Mouse (Mus musculus): ENCODE results near the gene Tas2r126. TPM values are rescaled to one million over a fixed set of nuclear protein-coding genes. Genes with fewer than 3 reads are reported as not detected.

The Tas2r126 gene
- polyA plus RNA-seq (2015; fragmentation: Nextera tagmentation; extraction: Ambion mirVana), result not detected in 2 replicates

- no peak within 1 kb of the TSS for H3K4me3 ChIP-seq (replicated peaks)
- no peaks in the 10 kb centered on the region for H3K4me1 ChIP-seq (replicated peaks)
- no peak within 1 kb of the TSS for H3K9ac ChIP-seq
- no peak for ATAC-seq (ENCODE audit: insufficient read depth)
- H3K27me3 ChIP-seq, result no peaks in the 10 kb centered on the region
- no peak within 1 kb of the TSS for H3K4me2 ChIP-seq
- no peak within 1 kb of the TSS for H3K27ac ChIP-seq (replicated peaks)
- 48% methylated on average over 6 of the region's 6 CpGs for WGBS (ENCODE audit: insufficient replicate concordance)
- H3K36me3 ChIP-seq (replicated peaks), result no peaks in the 10 kb centered on the region
- H3K9me3 ChIP-seq (replicated peaks), result no peaks in the 10 kb centered on the region
Measured at GRCm38 (mm10) chr6:42434446-42434845, at the start of gene Tas2r126. Gene Tas2r126, plus strand, starts transcription at chr6:42434535.

- Histone ChIP-seq H3K4me1 (replicated peaks) (no peaks in the 10 kb centered on the region), H3K4me3 (replicated peaks) (no peak overlapping the region), H3K4me2 (no peak overlapping the region), H3K27ac (replicated peaks) (no peak overlapping the region), H3K9me3 (replicated peaks) (no peaks in the 10 kb centered on the region), H3K36me3 (replicated peaks) (no peaks in the 10 kb centered on the region), H3K27me3 (no peaks in the 10 kb centered on the region), H3K9ac (no peak overlapping the region)
- ATAC-seq (ENCODE audit: insufficient read depth), result no peak
- 42% methylated on average over 4 of the region's 4 CpGs for WGBS (ENCODE audit: insufficient replicate concordance)
Measured at GRCm38 (mm10) chr6:42385635-42386034, 48.7 kb upstream of the Tas2r126 start.

DNA sequence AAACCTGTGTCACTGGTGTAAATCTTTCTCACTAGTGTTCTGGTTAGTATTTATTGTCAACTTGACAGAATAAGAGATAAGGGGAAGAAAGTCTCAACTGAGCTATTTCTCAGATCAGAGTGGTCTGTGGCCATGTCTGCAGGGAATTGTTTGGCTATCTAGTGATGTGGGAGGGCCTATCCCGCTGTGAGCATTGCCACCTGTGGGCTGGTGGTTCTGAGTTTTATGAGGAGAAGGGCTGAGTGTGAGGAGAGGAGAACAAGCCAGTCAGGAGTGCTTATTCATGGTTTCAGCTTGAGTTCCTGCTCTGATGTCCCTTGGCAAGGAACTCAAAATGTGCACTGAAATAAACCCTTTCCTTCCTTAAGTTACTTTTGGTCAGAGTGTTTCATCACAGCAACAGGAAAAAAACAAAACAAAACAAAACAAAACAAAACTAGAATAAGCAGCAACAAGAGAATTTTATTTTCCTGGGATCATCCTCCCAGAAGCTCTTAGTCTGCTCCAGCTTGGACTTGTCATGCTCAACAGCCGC lies 42.5 kb upstream of the Tas2r126 start:
- H3K36me3 ChIP-seq (replicated peaks), result no peaks in the 10 kb centered on the region
- no peak overlapping the region for H3K27ac ChIP-seq (replicated peaks)
- H3K4me2 ChIP-seq, result no peak overlapping the region
- H3K9ac ChIP-seq, result no peak overlapping the region
- no peaks in the 10 kb centered on the region for H3K4me1 ChIP-seq (replicated peaks)
- H3K9me3 ChIP-seq (replicated peaks), result no peaks in the 10 kb centered on the region
- H3K27me3 ChIP-seq, result no peaks in the 10 kb centered on the region
- H3K4me3 ChIP-seq (replicated peaks), result no peak overlapping the region
- WGBS (ENCODE audit: insufficient replicate concordance), result 42% methylated on average over 2 of the region's 2 CpGs
- ATAC-seq (ENCODE audit: insufficient read depth), result no peak

- Histone ChIP-seq H3K27me3 (no peaks in the 10 kb centered on the region), H3K9me3 (replicated peaks) (no peaks in the 10 kb centered on the region), H3K36me3 (replicated peaks) (no peaks in the 10 kb centered on the region), H3K27ac (replicated peaks) (no peak overlapping the region; the same call in 1 of the 2 replicates), H3K4me2 (no peak overlapping the region), H3K9ac (no peak overlapping the region), H3K4me1 (replicated peaks) (no peaks in the 10 kb centered on the region), H3K4me3 (replicated peaks) (no peak overlapping the region)
- WGBS (ENCODE audit: insufficient replicate concordance), result 45% methylated on average over 9 of the region's 9 CpGs
- ATAC-seq (ENCODE audit: insufficient read depth), result peak; percentile 62
Measured at GRCm38 (mm10) chr6:42395960-42396809, 38.1 kb upstream of the Tas2r126 start.

DNA sequence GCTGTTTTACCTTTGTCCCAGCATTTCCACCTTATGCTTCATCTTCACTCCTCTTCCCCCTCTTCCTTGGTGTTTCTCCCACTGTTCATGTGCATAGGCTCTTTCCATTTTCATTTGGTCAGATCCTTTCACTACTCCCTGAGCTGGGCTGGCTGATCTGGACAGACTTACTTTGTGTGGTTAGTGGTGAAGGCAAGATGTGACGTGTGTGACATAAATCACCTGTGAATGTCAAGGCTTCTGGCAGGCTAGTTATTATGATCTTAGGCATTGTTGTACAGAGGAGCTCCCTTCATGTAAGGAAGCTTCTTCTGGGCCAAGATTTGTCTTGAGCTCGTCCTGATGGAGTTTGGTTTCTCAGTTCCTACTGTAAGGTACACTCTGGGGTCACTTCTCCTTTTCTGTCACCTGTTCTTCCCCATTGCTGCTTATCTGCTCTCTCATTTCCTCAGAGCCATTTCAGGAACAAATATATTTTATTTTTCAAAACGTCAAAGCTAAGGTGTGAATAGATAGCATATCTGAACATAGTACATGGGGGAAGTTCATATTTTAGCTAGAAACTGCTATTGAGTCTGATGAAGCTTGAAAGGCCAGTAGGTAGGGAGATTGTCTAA lies 37.2 kb upstream of the Tas2r126 start:
- Histone ChIP-seq H3K4me2 (no peak overlapping the region), H3K4me1 (replicated peaks) (no peaks in the 10 kb centered on the region), H3K9ac (no peak overlapping the region), H3K27me3 (no peaks in the 10 kb centered on the region), H3K4me3 (replicated peaks) (no peak overlapping the region), H3K9me3 (replicated peaks) (no peaks in the 10 kb centered on the region), H3K27ac (replicated peaks) (no peak overlapping the region), H3K36me3 (replicated peaks) (no peaks in the 10 kb centered on the region)
- ATAC-seq (ENCODE audit: insufficient read depth), result no peak
- WGBS (ENCODE audit: insufficient replicate concordance), result 17% methylated on average over 3 of the region's 3 CpGs

DNA sequence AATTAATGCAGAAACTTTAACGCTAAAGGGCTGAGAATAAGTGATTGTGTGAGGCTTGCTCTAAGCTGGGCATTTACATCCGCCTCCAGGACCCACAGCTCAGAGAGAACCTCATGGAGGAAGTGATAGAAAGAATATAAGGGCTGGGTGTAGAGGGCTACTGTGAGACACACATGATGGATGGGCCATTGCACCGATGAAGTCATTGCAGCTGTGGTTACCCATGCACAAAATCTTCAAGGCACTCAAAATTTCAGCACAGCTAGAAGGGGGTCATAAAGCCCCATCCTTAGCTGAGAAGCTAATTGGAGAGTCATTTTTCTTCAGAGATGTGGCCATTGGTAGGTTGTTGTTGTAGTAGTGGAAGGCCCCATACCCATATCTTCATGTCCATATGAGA lies 36.0 kb upstream of the Tas2r126 start:
- 41% methylated on average over 3 of the region's 3 CpGs for WGBS (ENCODE audit: insufficient replicate concordance)
- no peaks in the 10 kb centered on the region for H3K27me3 ChIP-seq
- H3K4me1 ChIP-seq (replicated peaks), result no peaks in the 10 kb centered on the region
- no peak overlapping the region for H3K4me3 ChIP-seq (replicated peaks)
- no peak overlapping the region for H3K4me2 ChIP-seq
- no peak for ATAC-seq (ENCODE audit: insufficient read depth)
- H3K9me3 ChIP-seq (replicated peaks), result no peaks in the 10 kb centered on the region
- no peak overlapping the region for H3K27ac ChIP-seq (replicated peaks)
- H3K9ac ChIP-seq, result no peak overlapping the region
- H3K36me3 ChIP-seq (replicated peaks), result no peaks in the 10 kb centered on the region

- ATAC-seq (ENCODE audit: insufficient read depth), result no peak
- H3K27me3 ChIP-seq, result no peaks in the 10 kb centered on the region
- no peak overlapping the region for H3K9ac ChIP-seq
- H3K4me3 ChIP-seq (replicated peaks), result no peak overlapping the region
- H3K4me1 ChIP-seq (replicated peaks), result no peaks in the 10 kb centered on the region
- H3K9me3 ChIP-seq (replicated peaks), result no peaks in the 10 kb centered on the region
- H3K27ac ChIP-seq (replicated peaks), result no peak overlapping the region
- H3K36me3 ChIP-seq (replicated peaks), result no peaks in the 10 kb centered on the region
- 65% methylated on average over 1 of the region's 1 CpGs for WGBS (ENCODE audit: insufficient replicate concordance)
- H3K4me2 ChIP-seq, result no peak overlapping the region
Measured at GRCm38 (mm10) chr6:42398998-42399397, 35.3 kb upstream of the Tas2r126 start.

GRCm38 (mm10) chr6:42399938-42400337 lies 34.4 kb upstream of the Tas2r126 start, which contains the start of gene Tas2r143:
Gene Tas2r143, plus strand, starts transcription at chr6:42400238.
- Histone ChIP-seq H3K36me3 (replicated peaks) (no peaks in the 10 kb centered on the region), H3K4me1 (replicated peaks) (no peaks in the 10 kb centered on the region), H3K27me3 (no peaks in the 10 kb centered on the region), H3K9ac (no peak within 1 kb of the TSS), H3K27ac (replicated peaks) (no peak within 1 kb of the TSS), H3K4me3 (replicated peaks) (no peak within 1 kb of the TSS), H3K4me2 (no peak within 1 kb of the TSS), H3K9me3 (replicated peaks) (no peaks in the 10 kb centered on the region)
- 68% methylated on average over 1 of the region's 1 CpGs for WGBS (ENCODE audit: insufficient replicate concordance)
- ATAC-seq (ENCODE audit: insufficient read depth), result no peak

DNA sequence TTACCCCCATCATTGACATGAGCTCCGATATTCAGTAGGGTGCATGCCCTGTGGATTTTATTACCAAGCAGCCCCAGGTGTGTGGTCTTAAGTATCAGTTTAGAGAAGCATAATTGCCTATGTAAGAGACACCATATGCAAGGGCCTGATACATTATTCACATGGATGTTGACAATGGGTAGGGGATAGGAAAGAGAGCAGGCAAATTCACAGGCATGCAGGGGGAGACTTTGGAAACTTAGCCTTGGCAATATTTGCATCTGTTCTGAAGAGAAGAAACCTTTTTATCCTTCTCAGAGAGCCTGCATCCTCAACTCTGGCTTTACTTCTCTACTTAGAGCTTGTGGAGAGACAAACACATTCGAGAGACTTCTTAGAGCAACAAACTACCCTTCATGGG lies 29.2 kb upstream of the Tas2r126 start, which contains the start of gene Tas2r135:
Gene Tas2r135, plus strand, starts transcription at position 301 of the 400 bp plus-strand sequence.
- 56% methylated on average over 2 of the region's 2 CpGs for WGBS (ENCODE audit: insufficient replicate concordance)
- no peaks in the 10 kb centered on the region for H3K27me3 ChIP-seq
- H3K4me2 ChIP-seq, result no peak within 1 kb of the TSS
- H3K27ac ChIP-seq (replicated peaks), result no peak within 1 kb of the TSS
- H3K36me3 ChIP-seq (replicated peaks), result no peaks in the 10 kb centered on the region
- H3K4me3 ChIP-seq (replicated peaks), result no peak within 1 kb of the TSS
- H3K9me3 ChIP-seq (replicated peaks), result no peaks in the 10 kb centered on the region
- H3K9ac ChIP-seq, result no peak within 1 kb of the TSS
- no peaks in the 10 kb centered on the region for H3K4me1 ChIP-seq (replicated peaks)
- ATAC-seq (ENCODE audit: insufficient read depth), result no peak

- no peak overlapping the region for H3K9ac ChIP-seq
- H3K9me3 ChIP-seq (replicated peaks), result no peaks in the 10 kb centered on the region
- no peak overlapping the region for H3K4me3 ChIP-seq (replicated peaks)
- ATAC-seq (ENCODE audit: insufficient read depth), result no peak
- H3K4me2 ChIP-seq, result no peak overlapping the region
- no peaks in the 10 kb centered on the region for H3K27me3 ChIP-seq
- no peaks in the 10 kb centered on the region for H3K4me1 ChIP-seq (replicated peaks)
- H3K36me3 ChIP-seq (replicated peaks), result no peaks in the 10 kb centered on the region
- WGBS (ENCODE audit: insufficient replicate concordance), result 68% methylated on average over 2 of the region's 2 CpGs
- no peak overlapping the region for H3K27ac ChIP-seq (replicated peaks)
Measured at GRCm38 (mm10) chr6:42419443-42419842, 14.9 kb upstream of the Tas2r126 start.

GRCm38 (mm10) chr6:42421439-42421838 lies 12.9 kb upstream of the Tas2r126 start:
- no peak overlapping the region for H3K4me2 ChIP-seq
- H3K27me3 ChIP-seq, result no peaks in the 10 kb centered on the region
- no peak overlapping the region for H3K9ac ChIP-seq
- no peaks in the 10 kb centered on the region for H3K4me1 ChIP-seq (replicated peaks)
- no peak for ATAC-seq (ENCODE audit: insufficient read depth)
- H3K4me3 ChIP-seq (replicated peaks), result no peak overlapping the region
- no peaks in the 10 kb centered on the region for H3K36me3 ChIP-seq (replicated peaks)
- no peaks in the 10 kb centered on the region for H3K9me3 ChIP-seq (replicated peaks)
- no peak overlapping the region for H3K27ac ChIP-seq (replicated peaks)
- 36% methylated on average over 2 of the region's 2 CpGs for WGBS (ENCODE audit: insufficient replicate concordance)

Measured in liver, embryonic 15.5 days (tissue).